Mouse (Mus musculus) hindbrain, embryonic 12.5 days (tissue): Measurements from ENCODE around the gene Phf20. TPM values are rescaled to one million over a fixed set of nuclear protein-coding genes. Genes with fewer than 3 reads are reported as not detected.
A peak's percentile ranks its signal among the peaks of the same experiment; 100 is the strongest.
"Not testable (repeated sequence)": the region's sequence is repeated elsewhere in the genome, so short reads cannot be mapped to it uniquely, and the experiment has no call there.

Experiments used
- ATAC-seq: fragments of 200-750 bp; cut with Nextera tagmentation; 2 replicates; pipeline ENCODE4 v1.8.0; 2017; ENCODE audit warnings: moderate TSS enrichment; ENCODE audit not compliant: low FRiP score
- H3K27ac ChIP-seq: fragments of 300-500 bp; sonication (generic); 2 replicates; pipeline ENCODE4 v1.5.1; 2016; ENCODE audit warnings: mild to moderate bottlenecking
- H3K27me3 ChIP-seq: fragments of 300-500 bp; sonication (generic); 2 replicates; pipeline ENCODE4 v1.6.1; 2016; ENCODE audit warnings: mild to moderate bottlenecking
- H3K36me3 ChIP-seq: fragments of 300-500 bp; sonication (generic); 2 replicates; pipeline ENCODE4 v1.6.1; 2016; ENCODE audit warnings: mild to moderate bottlenecking
- H3K4me1 ChIP-seq: fragments of 300-500 bp; sonication (generic); 2 replicates; pipeline ENCODE4 v1.6.1; 2016
- H3K4me2 ChIP-seq: fragments of 300-500 bp; sonication (generic); replicated peaks from 2 replicates; pipeline ENCODE4 v1.6.1; 2016; ENCODE audit warnings: mild to moderate bottlenecking
- H3K4me3 ChIP-seq: fragments of 300-500 bp; sonication (generic); 2 replicates; pipeline ENCODE4 v1.5.1; 2016; ENCODE audit warnings: mild to moderate bottlenecking
- H3K9ac ChIP-seq: fragments of 300-500 bp; sonication (generic); 2 replicates; pipeline ENCODE4 v1.6.1; 2016; ENCODE audit warnings: mild to moderate bottlenecking, moderate library complexity
- H3K9me3 ChIP-seq: fragments of 300-500 bp; sonication (generic); replicated peaks from 2 replicates; pipeline ENCODE4 v1.6.1; 2016; ENCODE audit warnings: mild to moderate bottlenecking
- WGBS: fragments of 180-500 bp; shearing (Covaris S2); methylation state at CpG from one replicate; pipeline ENCODE4 v1.1.7; 2016; 5-methylcytosine and 5-hydroxymethylcytosine counted together
- polyA plus RNA-seq: library from polyadenylated mRNA; unstranded; fragments of >200 nt; fragmentation: Nextera tagmentation; extraction: Ambion mirVana; gene quantifications from 2 replicates; pipeline ENCODE4 v1.2.1, GENCODE M21; 2016

Phf20 gene
- polyA plus RNA-seq, 1 experiment from 2014 or later, result 95.7 TPM

GRCm38 (mm10) chr2:156181592-156181991 is 14.7 kb upstream of the Phf20 start:
- H3K9me3 ChIP-seq, result no peaks in the 10 kb centered on the region
- H3K9ac ChIP-seq, result no peak overlapping the region
- 74% methylated on average over 2 of the region's 2 CpGs for WGBS
- no peak overlapping the region for H3K4me2 ChIP-seq
- peaks cover 21% of the 10 kb centered on the region for H3K4me1 ChIP-seq
- no peak overlapping the region for H3K4me3 ChIP-seq
- ATAC-seq, result no peak
- peaks cover 14% of the 10 kb centered on the region for H3K36me3 ChIP-seq
- H3K27me3 ChIP-seq, result no peaks in the 10 kb centered on the region
- no peak overlapping the region for H3K27ac ChIP-seq

- not testable (repeated sequence) for H3K4me1 ChIP-seq, H3K36me3 ChIP-seq, ATAC-seq, H3K4me3 ChIP-seq, H3K9me3 ChIP-seq, H3K27ac ChIP-seq, H3K9ac ChIP-seq, H3K27me3 ChIP-seq, H3K4me2 ChIP-seq
- 89% methylated on average over 7 of the region's 7 CpGs for WGBS
Observed at GRCm38 (mm10) chr2:156189241-156189640, 7.0 kb upstream of the Phf20 start.

- Histone ChIP-seq H3K9ac (no peak overlapping the region), H3K27me3 (no peaks in the 10 kb centered on the region), H3K4me2 (no peak overlapping the region)
Observed at GRCm38 (mm10) chr2:156190004-156190896, 6.0 kb upstream of the Phf20 start.

GRCm38 (mm10) chr2:156191540-156191939 is 4.7 kb upstream of the Phf20 start:
- H3K4me2 ChIP-seq, result no peak overlapping the region
- no peaks in the 10 kb centered on the region for H3K36me3 ChIP-seq
- no peak overlapping the region for H3K27ac ChIP-seq
- WGBS, result 95% methylated on average over 2 of the region's 2 CpGs
- no peaks in the 10 kb centered on the region for H3K27me3 ChIP-seq
- H3K9me3 ChIP-seq, result no peaks in the 10 kb centered on the region
- H3K4me1 ChIP-seq, result peaks cover 5% of the 10 kb centered on the region; the same call in 1 of the 2 replicates
- H3K4me3 ChIP-seq, result no peak overlapping the region
- no peak overlapping the region for H3K9ac ChIP-seq
- ATAC-seq, result no peak

More at GRCm38 (mm10) chr2:156190004-156190896, 6.0 kb upstream of the Phf20 start:
- no peak for ATAC-seq
- Histone ChIP-seq H3K9me3 (no peaks in the 10 kb centered on the region), H3K4me1 (no peaks in the 10 kb centered on the region), H3K27ac (no peak overlapping the region), H3K36me3 (no peaks in the 10 kb centered on the region), H3K4me3 (no peak overlapping the region)
- WGBS, result 85% methylated on average over 14 of the region's 14 CpGs

DNA sequence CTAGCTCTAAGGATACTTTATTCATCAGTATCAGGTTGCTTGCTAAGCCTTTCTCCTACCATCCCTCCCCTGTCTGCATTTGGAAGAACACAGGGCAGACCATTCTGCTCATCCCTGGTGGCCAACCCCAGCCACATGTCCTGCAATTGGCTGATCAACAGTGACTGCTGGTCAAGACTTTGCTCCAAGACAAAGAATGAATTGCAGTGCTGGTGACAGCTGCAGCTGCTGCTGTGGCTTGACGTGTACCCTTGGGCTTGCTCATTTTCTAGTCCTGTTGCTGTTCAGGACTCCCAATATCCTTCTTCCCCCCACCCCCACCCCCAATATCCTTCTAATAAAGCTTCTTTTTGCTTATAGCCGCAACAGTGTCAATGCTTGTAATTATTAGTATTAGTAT is 4.2 kb upstream of the Phf20 start:
- 73% methylated on average over 2 of the region's 2 CpGs for WGBS
- no peak overlapping the region for H3K4me3 ChIP-seq
- H3K27me3 ChIP-seq, result no peaks in the 10 kb centered on the region
- no peak overlapping the region for H3K9ac ChIP-seq
- ATAC-seq, result no peak
- H3K27ac ChIP-seq, result no peak overlapping the region
- H3K9me3 ChIP-seq, result no peaks in the 10 kb centered on the region
- no peak overlapping the region for H3K4me2 ChIP-seq
- H3K4me1 ChIP-seq, result peaks cover 5% of the 10 kb centered on the region; the same call in 1 of the 2 replicates
- H3K36me3 ChIP-seq, result no peaks in the 10 kb centered on the region

- Histone ChIP-seq H3K4me3 (no peak overlapping the region), H3K27me3 (no peaks in the 10 kb centered on the region), H3K9me3 (no peaks in the 10 kb centered on the region), H3K4me1 (peaks cover 15% of the 10 kb centered on the region), H3K27ac (no peak overlapping the region), H3K4me2 (no peak overlapping the region), H3K9ac (no peak overlapping the region), H3K36me3 (no peaks in the 10 kb centered on the region)
- ATAC-seq, result no peak
- WGBS, result 73% methylated on average over 3 of the region's 3 CpGs
Observed at GRCm38 (mm10) chr2:156193066-156193862, 3.0 kb upstream of the Phf20 start.

- H3K9me3 ChIP-seq, result no peaks in the 10 kb centered on the region
- H3K4me2 ChIP-seq, result no peak overlapping the region
- H3K27me3 ChIP-seq, result no peaks in the 10 kb centered on the region
- H3K9ac ChIP-seq, result no peak overlapping the region
- H3K27ac ChIP-seq, result no peak overlapping the region
- peaks cover 26% of the 10 kb centered on the region for H3K4me1 ChIP-seq
- no peak for ATAC-seq
- no peaks in the 10 kb centered on the region for H3K36me3 ChIP-seq
- no peak overlapping the region for H3K4me3 ChIP-seq
Observed at GRCm38 (mm10) chr2:156194571-156194970, 1.7 kb upstream of the Phf20 start.

GRCm38 (mm10) chr2:156197129-156197911 is 1.1 kb downstream of the Phf20 start:
- Histone ChIP-seq H3K27ac (peak overlapping the region; percentile 97), H3K27me3 (no peaks in the 10 kb centered on the region), H3K4me2 (peak overlapping the region; percentile 71), H3K9me3 (no peaks in the 10 kb centered on the region), H3K4me1 (peaks cover 31% of the 10 kb centered on the region), H3K4me3 (peak overlapping the region; percentile 78), H3K36me3 (peaks cover 4% of the 10 kb centered on the region; the same call in 1 of the 2 replicates), H3K9ac (peak overlapping the region; percentile 82)
- WGBS, result 6% methylated on average over 17 of the region's 17 CpGs
- no peak for ATAC-seq

- H3K36me3 ChIP-seq, result peaks cover 8% of the 10 kb centered on the region
- no peak overlapping the region for H3K27ac ChIP-seq
- ATAC-seq, result no peak
- H3K9ac ChIP-seq, result no peak overlapping the region
- no peak overlapping the region for H3K4me3 ChIP-seq
- H3K4me2 ChIP-seq, result no peak overlapping the region
- H3K27me3 ChIP-seq, result no peaks in the 10 kb centered on the region
- peaks cover 38% of the 10 kb centered on the region for H3K4me1 ChIP-seq
- no peaks in the 10 kb centered on the region for H3K9me3 ChIP-seq
- WGBS, result 62% methylated on average over 3 of the region's 3 CpGs
Observed at GRCm38 (mm10) chr2:156199944-156200343, 3.7 kb downstream of the Phf20 start.

- no peak for ATAC-seq
- H3K4me3 ChIP-seq, result no peak overlapping the region
- WGBS, result 95% methylated on average over 4 of the region's 4 CpGs
Observed at GRCm38 (mm10) chr2:156201486-156201885, 5.2 kb downstream of the Phf20 start.

DNA sequence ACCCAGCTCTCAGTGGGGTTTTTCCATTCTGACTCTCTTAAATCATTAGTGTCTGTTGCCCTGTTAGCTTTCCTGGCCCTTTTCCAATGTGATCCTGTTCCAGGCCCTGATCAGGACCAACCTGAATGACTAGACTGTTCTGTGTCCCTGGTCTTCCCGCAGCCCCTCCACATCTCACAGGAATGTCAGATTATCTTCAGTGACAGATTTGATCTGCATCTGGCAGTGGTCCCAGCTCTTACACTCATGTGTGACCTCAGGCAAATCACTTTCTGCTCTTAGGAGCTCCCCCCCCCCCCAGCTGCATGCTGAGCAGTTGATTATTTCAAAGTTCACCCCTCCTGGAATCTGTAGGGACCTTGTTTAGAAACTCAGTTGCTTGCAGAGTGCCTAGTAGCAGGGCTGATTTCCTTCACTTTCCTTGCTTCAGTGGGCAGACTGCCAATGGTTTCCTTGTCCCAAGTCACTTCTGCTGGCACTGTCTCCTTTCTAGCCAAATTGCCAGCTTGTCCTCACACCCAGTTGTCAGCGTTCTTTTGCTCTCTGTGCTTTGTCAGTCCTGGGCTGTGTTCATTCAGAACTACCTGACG is 6.7 kb downstream of the Phf20 start:
- peak; percentile 60 for ATAC-seq
- H3K4me1 ChIP-seq, result peaks cover 26% of the 10 kb centered on the region
- H3K27me3 ChIP-seq, result no peaks in the 10 kb centered on the region
- H3K9me3 ChIP-seq, result no peaks in the 10 kb centered on the region
- no peak overlapping the region for H3K4me3 ChIP-seq
- peak overlapping the region; percentile 67 for H3K27ac ChIP-seq
- H3K9ac ChIP-seq, result no peak overlapping the region
- 43% methylated on average over 3 of the region's 3 CpGs for WGBS
- H3K36me3 ChIP-seq, result peaks cover 17% of the 10 kb centered on the region
- no peak overlapping the region for H3K4me2 ChIP-seq

More at GRCm38 (mm10) chr2:156201486-156201885, 5.2 kb downstream of the Phf20 start:
- Histone ChIP-seq H3K4me1 (peaks cover 32% of the 10 kb centered on the region), H3K27ac (no peak overlapping the region), H3K9me3 (no peaks in the 10 kb centered on the region), H3K9ac (no peak overlapping the region), H3K4me2 (no peak overlapping the region), H3K36me3 (peaks cover 8% of the 10 kb centered on the region), H3K27me3 (no peaks in the 10 kb centered on the region)
